Comparison of ENCODE assay signal across 32 mouse cellular contexts in genomic region chr7:3168296-3168695, GRCm38 (mm10). TPM values are rescaled to one million over a fixed set of nuclear protein-coding genes. Genes with fewer than 3 reads are reported as not detected.
DNase-seq lines count a peak whose midpoint lies in the region; ATAC-seq lines count a peak whose summit lies in the region.
"Had no signal": no experiment of that assay in that cellular context is flagged by ENCODE, and none has a peak within 500 bp of the region (broad histone marks: within the 10 kb centered on the region; RNA-seq: fewer than 3 reads in every experiment).

No protein-coding gene starts in this region.

- DNase-seq in 3134 (ENCODE audit: extremely low read depth, insufficient read length, low spot score) = peak; percentile 30
- DNase-seq in 3T3-L1 (ENCODE audit: low read depth, low spot score) = peak; percentile 75
- peak; percentile 74 for DNase-seq in NIH3T3 (ENCODE audit: low read depth)
- DNase-seq in fat pad, adult 2 months (ENCODE audit: extremely low read depth, low read depth, low spot score) = peak; percentile 30
- DNase-seq in ovary, postnatal 14 days (ENCODE audit: low spot score) = no peak
- DNase-seq: adrenal gland, adult 2 months; adrenal gland, postnatal 36 days; cerebellum, adult 18-20 months; cerebellum, postnatal 10 days; gastrocnemius, postnatal 25 days; heart, postnatal 10 days; kidney, adult 18-20 months; kidney, postnatal 25 days; layer of hippocampus, postnatal 36 days; midbrain, embryonic 14.5 days; right cerebral cortex, adult 18-20 months; spleen, adult 18-20 months; thymus, postnatal 14 days had no signal

- no peak overlapping the region for H3K27ac ChIP-seq in intestine, embryonic 15.5 days
- H3K27ac ChIP-seq in neural tube, embryonic 15.5 days (replicated peaks) = no peak overlapping the region
- H3K27ac ChIP-seq: forebrain, embryonic 10.5 days; forebrain, embryonic 15.5 days; heart, embryonic 13.5 days; hindbrain, embryonic 10.5 days; hindbrain, embryonic 15.5 days; kidney, embryonic 15.5 days; liver, embryonic 15.5 days; lung, embryonic 15.5 days; macrophage had no signal

- H3K36me3 ChIP-seq in intestine, embryonic 15.5 days = no peaks in the 10 kb centered on the region
- no peaks in the 10 kb centered on the region for H3K36me3 ChIP-seq in neural tube, embryonic 15.5 days
- H3K36me3 ChIP-seq: forebrain, embryonic 10.5 days; forebrain, embryonic 15.5 days; heart, embryonic 13.5 days; hindbrain, embryonic 10.5 days; hindbrain, embryonic 15.5 days; kidney, embryonic 15.5 days; liver, embryonic 15.5 days; lung, embryonic 15.5 days had no signal

- no peak overlapping the region for H3K9ac ChIP-seq in intestine, embryonic 15.5 days
- no peak overlapping the region for H3K9ac ChIP-seq in neural tube, embryonic 15.5 days (replicated peaks)
- H3K9ac ChIP-seq: forebrain, embryonic 15.5 days; heart, embryonic 13.5 days; hindbrain, embryonic 15.5 days; kidney, embryonic 15.5 days; liver, embryonic 15.5 days; lung, embryonic 15.5 days had no signal

- no peaks in the 10 kb centered on the region for H3K9me3 ChIP-seq in intestine, embryonic 15.5 days
- no peaks in the 10 kb centered on the region for H3K9me3 ChIP-seq in neural tube, embryonic 15.5 days (replicated peaks)
- H3K9me3 ChIP-seq: forebrain, embryonic 15.5 days; heart, embryonic 13.5 days; hindbrain, embryonic 15.5 days; kidney, embryonic 15.5 days; liver, embryonic 15.5 days; lung, embryonic 15.5 days had no signal

- no peaks in the 10 kb centered on the region for H3K4me1 ChIP-seq in intestine, embryonic 15.5 days (replicated peaks)
- no peaks in the 10 kb centered on the region for H3K4me1 ChIP-seq in neural tube, embryonic 15.5 days
- H3K4me1 ChIP-seq: forebrain, embryonic 10.5 days; forebrain, embryonic 15.5 days; heart, embryonic 13.5 days; hindbrain, embryonic 10.5 days; hindbrain, embryonic 15.5 days; kidney, embryonic 15.5 days; liver, embryonic 15.5 days; lung, embryonic 15.5 days had no signal

- WGBS in intestine, embryonic 15.5 days = 83% methylated on average over 1 of the region's 1 CpGs
- 89% methylated on average over 1 of the region's 1 CpGs for WGBS in neural tube, embryonic 15.5 days

- no peaks in the 10 kb centered on the region for H3K27me3 ChIP-seq in intestine, embryonic 15.5 days (replicated peaks)
- no peaks in the 10 kb centered on the region for H3K27me3 ChIP-seq in neural tube, embryonic 15.5 days (replicated peaks)
- H3K27me3 ChIP-seq: forebrain, embryonic 15.5 days; heart, embryonic 13.5 days; hindbrain, embryonic 15.5 days; kidney, embryonic 15.5 days; liver, embryonic 15.5 days; lung, embryonic 15.5 days had no signal

- H3K4me3 ChIP-seq in intestine, embryonic 15.5 days (replicated peaks) = no peak overlapping the region
- H3K4me3 ChIP-seq in neural tube, embryonic 15.5 days (replicated peaks) = no peak overlapping the region
- H3K4me3 ChIP-seq: forebrain, embryonic 10.5 days; forebrain, embryonic 15.5 days; heart, embryonic 13.5 days; hindbrain, embryonic 10.5 days; hindbrain, embryonic 15.5 days; kidney, embryonic 15.5 days; liver, embryonic 15.5 days; lung, embryonic 15.5 days had no signal

- no peak overlapping the region for H3K4me2 ChIP-seq in intestine, embryonic 15.5 days (replicated peaks)
- no peak overlapping the region for H3K4me2 ChIP-seq in neural tube, embryonic 15.5 days
- H3K4me2 ChIP-seq: forebrain, embryonic 15.5 days; heart, embryonic 13.5 days; hindbrain, embryonic 15.5 days; kidney, embryonic 15.5 days; liver, embryonic 15.5 days; lung, embryonic 15.5 days had no signal

- no peak for ATAC-seq in intestine, embryonic 15.5 days
- ATAC-seq in neural tube, embryonic 15.5 days (ENCODE audit: low FRiP score) = no peak
- ATAC-seq: forebrain, embryonic 15.5 days; inflammation-experienced regulatory T-cells, adult 6 months had no signal

RNA-seq across cellular contexts. Expression of gene AU018091, which starts 0.7 kb away (rescaled TPM):
- polyA plus RNA-seq in intestine, embryonic 15.5 days (2015; fragmentation: Nextera tagmentation; extraction: Ambion mirVana) = not detected in 2 replicates
- polyA plus RNA-seq in neural tube, embryonic 15.5 days (2015; fragmentation: Nextera tagmentation; extraction: Ambion mirVana) = not detected in 2 replicates
- polyA plus RNA-seq: adrenal gland, adult 2 months; forebrain, embryonic 15.5 days; frontal cortex, adult 2 months; heart, embryonic 13.5 days; hindbrain, embryonic 15.5 days; inflammation-experienced regulatory T-cells, adult 6 months; kidney, embryonic 15.5 days; liver, adult 2 months; liver, embryonic 15.5 days; macrophage; midbrain, embryonic 14.5 days had no signal
